Mouse (Mus musculus) heart, adult 2 months (tissue): ENCODE results near the gene Ccl1. TPM values are rescaled to one million over a fixed set of nuclear protein-coding genes. Genes with fewer than 3 reads are reported as not detected.

Source experiments
- DNase-seq, 2 experiments: peaks; one replicate each; pipeline ENCODE4 v3.0.0; 2021
- H3K27ac ChIP-seq: fragments of 200-600 bp; 2 replicates; pipeline ENCODE4 v1.8.1; 2022
- H3K27me3 ChIP-seq: fragments of 200-500 bp; 2 replicates; pipeline ENCODE4 v1.6.1; 2012; ENCODE audit warnings: mild to moderate bottlenecking, low read length, inconsistent platforms, mixed read lengths; ENCODE audit not compliant: control insufficient read depth, insufficient read depth
- H3K36me3 ChIP-seq: fragments of 200-500 bp; 2 replicates; pipeline ENCODE4 v1.6.1; 2012; ENCODE audit warnings: low read length, inconsistent platforms; ENCODE audit not compliant: control insufficient read depth, insufficient read depth
- H3K4me1 ChIP-seq: fragments of 200-500 bp; 2 replicates; pipeline ENCODE4 v1.6.1; 2011; ENCODE audit warnings: low read length; ENCODE audit not compliant: control insufficient read depth, insufficient read depth
- H3K4me3 ChIP-seq: fragments of 200-600 bp; 2 replicates; pipeline ENCODE4 v1.8.1; 2022
- H3K79me2 ChIP-seq: fragments of 200-500 bp; replicated peaks from 2 replicates; pipeline ENCODE4 v1.6.1; 2012; ENCODE audit warnings: mild to moderate bottlenecking, inconsistent platforms, low read length, moderate library complexity, mixed read lengths; ENCODE audit not compliant: control insufficient read depth, insufficient read depth
- H3K9ac ChIP-seq: fragments of 200-500 bp; 2 replicates; pipeline ENCODE4 v1.6.1; 2012; ENCODE audit warnings: low read depth, mild to moderate bottlenecking, control low read depth, inconsistent platforms, low read length, mixed read lengths
- CTCF ChIP-seq: fragments of 200-600 bp; IDR thresholded peaks from 2 replicates; pipeline ENCODE4 v1.8.1; 2022; ENCODE audit warnings: antibody characterized with exemption, mild to moderate bottlenecking, moderate library complexity
- EP300 ChIP-seq: fragments of 200-500 bp; IDR thresholded peaks from 2 replicates; pipeline ENCODE4 v1.6.1; 2011; ENCODE audit warnings: low read depth, low read length, control low read depth; ENCODE audit not compliant: insufficient read depth
- POLR2A ChIP-seq: fragments of 200-500 bp; IDR thresholded peaks from 2 replicates; pipeline ENCODE4 v1.6.1; 2011; ENCODE audit warnings: mild to moderate bottlenecking, low read depth, low read length, control low read depth; ENCODE audit not compliant: insufficient read depth
- WGBS: fragments of 180-500 bp; shearing (Covaris S2); methylation state at CpG from one replicate; pipeline ENCODE4 v1.1.7; 2018; 5-methylcytosine and 5-hydroxymethylcytosine counted together
- intact Hi-C: fragments of 180-260 bp; cut with DNase I; formaldehyde crosslinking; loops from one replicate; pipeline ENCODE4 v1.15.1; 2025
- polyA plus RNA-seq: library from polyadenylated mRNA; depleted of rRNA; stranded (reverse); fragments of >200 nt; gene quantifications from 2 replicates; pipeline ENCODE4 v1.2.3, GENCODE M21; 2012
- total RNA-seq, 2 experiments: library from RNA; stranded (reverse); gene quantifications; 2 replicates each; pipeline ENCODE4 v1.2.3; 2021

The Ccl1 gene
- total and polyA plus RNA-seq, 3 experiments, result not detected

- no peaks in the 10 kb centered on the region for H3K36me3 ChIP-seq
- no peak overlapping the region for H3K4me3 ChIP-seq
- 72% methylated on average over 9 of the region's 9 CpGs for WGBS
- DNase-seq, result no peak
- no peak overlapping the region for H3K27ac ChIP-seq
- intact Hi-C loops, result no loop called here
- no peaks in the 10 kb centered on the region for H3K79me2 ChIP-seq
- TF ChIP-seq CTCF, result no peak
- no peak for TF ChIP-seq EP300
- no peak for TF ChIP-seq POLR2A
- H3K27me3 ChIP-seq, result no peaks in the 10 kb centered on the region
- no peak overlapping the region for H3K9ac ChIP-seq
- H3K4me1 ChIP-seq, result no peaks in the 10 kb centered on the region
Observed at GRCm38 (mm10) chr11:82226976-82227375, 78.5 kb downstream of the Ccl1 start.

GRCm38 (mm10) chr11:82225936-82226335 lies 79.6 kb downstream of the Ccl1 start:
- intact Hi-C loops, result no loop called here
- H3K4me3 ChIP-seq, result no peak overlapping the region
- no peaks in the 10 kb centered on the region for H3K79me2 ChIP-seq
- 69% methylated on average over 8 of the region's 8 CpGs for WGBS
- H3K36me3 ChIP-seq, result no peaks in the 10 kb centered on the region
- no peak overlapping the region for H3K27ac ChIP-seq
- no peaks in the 10 kb centered on the region for H3K4me1 ChIP-seq
- H3K27me3 ChIP-seq, result no peaks in the 10 kb centered on the region
- no peak overlapping the region for H3K9ac ChIP-seq
- TF ChIP-seq EP300, result no peak
- no peak for TF ChIP-seq POLR2A
- TF ChIP-seq CTCF, result no peak
- DNase-seq, result no peak

GRCm38 (mm10) chr11:82216531-82216930 lies 89.0 kb downstream of the Ccl1 start:
- no peak for DNase-seq

GRCm38 (mm10) chr11:82214405-82214804 lies 91.1 kb downstream of the Ccl1 start:
- TF ChIP-seq CTCF (no peak), EP300 (no peak), POLR2A (no peak)
- Histone ChIP-seq H3K4me1 (no peaks in the 10 kb centered on the region), H3K4me3 (no peak overlapping the region), H3K27me3 (no peaks in the 10 kb centered on the region), H3K27ac (no peak overlapping the region), H3K36me3 (no peaks in the 10 kb centered on the region), H3K9ac (no peak overlapping the region), H3K79me2 (no peaks in the 10 kb centered on the region)
- intact Hi-C loops, result no loop called here
- no peak for DNase-seq
- 49% methylated on average over 4 of the region's 4 CpGs for WGBS

More at GRCm38 (mm10) chr11:82216531-82216930, 89.0 kb downstream of the Ccl1 start:
- H3K27ac ChIP-seq, result no peak overlapping the region
- 46% methylated on average over 2 of the region's 2 CpGs for WGBS
- intact Hi-C loops, result no loop called here
- no peaks in the 10 kb centered on the region for H3K79me2 ChIP-seq
- H3K27me3 ChIP-seq, result no peaks in the 10 kb centered on the region
- TF ChIP-seq POLR2A (no peak), CTCF (no peak), EP300 (no peak)
- no peaks in the 10 kb centered on the region for H3K4me1 ChIP-seq
- H3K4me3 ChIP-seq, result no peak overlapping the region
- no peak overlapping the region for H3K9ac ChIP-seq
- no peaks in the 10 kb centered on the region for H3K36me3 ChIP-seq

GRCm38 (mm10) chr11:82206960-82207488 lies 98.5 kb downstream of the Ccl1 start:
- intact Hi-C loops, result no loop called here
- Histone ChIP-seq H3K36me3 (no peaks in the 10 kb centered on the region), H3K27ac (no peak overlapping the region), H3K27me3 (peaks cover 2% of the 10 kb centered on the region; the same call in 1 of the 2 replicates), H3K9ac (no peak overlapping the region), H3K4me1 (no peaks in the 10 kb centered on the region), H3K4me3 (no peak overlapping the region), H3K79me2 (no peaks in the 10 kb centered on the region)
- 88% methylated on average over 2 of the region's 2 CpGs for WGBS
- no peak for DNase-seq
- no peak for TF ChIP-seq CTCF
- TF ChIP-seq POLR2A, result no peak
- no peak for TF ChIP-seq EP300

GRCm38 (mm10) chr11:82205221-82205620 lies 100.3 kb downstream of the Ccl1 start:
- Histone ChIP-seq H3K36me3 (no peaks in the 10 kb centered on the region), H3K79me2 (no peaks in the 10 kb centered on the region), H3K27me3 (peaks cover 2% of the 10 kb centered on the region; the same call in 1 of the 2 replicates), H3K4me1 (no peaks in the 10 kb centered on the region), H3K4me3 (no peak overlapping the region), H3K9ac (no peak overlapping the region), H3K27ac (no peak overlapping the region)
- WGBS, result 78% methylated on average over 6 of the region's 6 CpGs
- no peak for DNase-seq
- intact Hi-C loops, result no loop called here
- TF ChIP-seq EP300, result no peak
- TF ChIP-seq POLR2A, result no peak
- no peak for TF ChIP-seq CTCF
